Mouse (Mus musculus): ENCODE results near the gene Prrc2a.

Gene Prrc2a

DNA sequence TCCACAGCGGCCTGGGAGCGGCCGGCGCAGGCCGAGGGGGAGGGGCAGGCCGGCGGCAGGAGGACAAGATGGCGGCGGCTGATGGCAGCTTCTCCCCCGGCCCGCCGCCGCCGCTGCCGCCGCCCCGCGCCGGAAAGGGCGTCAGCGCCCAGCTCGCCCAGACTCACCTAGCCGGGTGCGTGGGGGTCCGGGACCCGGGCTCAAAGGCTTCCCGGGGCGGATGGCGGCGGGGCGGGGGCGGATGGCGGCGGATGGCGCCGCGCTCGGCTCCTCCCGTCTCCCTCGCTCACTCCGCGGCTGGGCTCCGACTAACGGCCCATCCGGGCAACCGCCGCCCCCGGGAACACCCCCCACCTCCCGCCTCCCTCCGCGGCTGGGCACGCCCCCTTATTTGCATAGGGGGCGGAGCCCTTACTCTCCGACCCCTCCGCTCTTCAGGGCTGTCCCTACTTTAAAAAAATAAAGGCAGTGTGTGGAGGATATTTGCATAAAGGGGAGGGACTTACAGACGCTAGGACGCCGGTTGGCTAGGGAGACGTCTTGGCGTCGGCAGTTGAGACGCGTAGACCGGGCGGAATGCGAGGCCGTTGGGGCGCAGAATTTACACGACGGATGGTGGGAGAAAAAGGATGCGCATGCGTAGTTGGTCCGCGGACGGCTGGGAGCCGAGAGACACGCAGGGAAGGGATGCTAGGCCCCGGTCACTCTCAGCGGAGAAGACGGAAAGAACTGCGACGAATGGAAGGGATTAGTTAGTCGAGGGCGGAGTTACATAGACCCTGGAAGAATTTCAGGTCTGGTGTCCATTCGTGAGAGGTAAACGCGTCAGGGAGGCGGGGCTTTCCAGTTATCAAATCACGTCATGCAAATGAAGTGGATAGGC is at the start of gene Prrc2a:
Prrc2a (minus strand) TSS at position 330 of the 883 bp plus-strand sequence.
- peak; percentile 100 for DNase-seq (ENCODE audit: low spot score)

DNA sequence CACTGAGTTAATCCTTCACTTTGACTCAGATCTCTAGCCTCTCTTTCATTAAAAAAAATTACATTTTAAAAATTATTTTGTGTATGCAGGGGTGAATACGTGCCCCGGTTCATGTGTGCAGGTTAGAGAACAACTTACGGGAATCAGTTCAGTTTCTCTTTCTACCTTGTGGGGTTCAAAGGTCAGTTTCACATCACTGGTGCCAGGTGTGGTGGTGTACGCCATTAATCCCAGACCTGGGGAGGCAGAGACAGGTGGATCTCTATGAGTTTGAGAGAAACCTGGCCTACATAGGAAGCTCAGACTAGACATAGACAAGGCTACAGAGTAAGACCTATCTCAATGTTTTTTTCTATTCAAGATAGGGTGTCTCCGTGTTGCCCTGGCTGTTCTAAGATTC is 48.4 kb upstream of the Prrc2a start:
- no peak for DNase-seq (ENCODE audit: low spot score)

DNA sequence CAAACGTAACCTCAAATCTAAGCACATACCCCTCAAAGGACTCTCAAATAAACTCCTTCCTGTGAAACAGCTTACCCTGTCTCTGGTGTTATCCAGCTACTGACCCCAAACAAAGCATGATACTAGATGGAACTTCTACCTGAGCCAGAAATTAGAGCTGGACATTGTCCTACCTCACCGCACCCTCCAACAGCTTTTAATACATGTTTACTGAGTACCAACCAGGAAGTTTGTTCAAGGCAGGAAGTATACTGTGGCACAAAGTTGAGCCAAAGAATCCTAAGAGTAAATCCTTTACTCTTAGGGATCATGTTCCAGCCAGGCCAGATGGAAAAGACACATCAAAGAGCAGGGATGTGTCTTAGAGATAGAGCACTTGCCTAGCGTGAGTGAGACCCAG is 45.9 kb upstream of the Prrc2a start:
- DNase-seq (ENCODE audit: low spot score) = no peak

DNA sequence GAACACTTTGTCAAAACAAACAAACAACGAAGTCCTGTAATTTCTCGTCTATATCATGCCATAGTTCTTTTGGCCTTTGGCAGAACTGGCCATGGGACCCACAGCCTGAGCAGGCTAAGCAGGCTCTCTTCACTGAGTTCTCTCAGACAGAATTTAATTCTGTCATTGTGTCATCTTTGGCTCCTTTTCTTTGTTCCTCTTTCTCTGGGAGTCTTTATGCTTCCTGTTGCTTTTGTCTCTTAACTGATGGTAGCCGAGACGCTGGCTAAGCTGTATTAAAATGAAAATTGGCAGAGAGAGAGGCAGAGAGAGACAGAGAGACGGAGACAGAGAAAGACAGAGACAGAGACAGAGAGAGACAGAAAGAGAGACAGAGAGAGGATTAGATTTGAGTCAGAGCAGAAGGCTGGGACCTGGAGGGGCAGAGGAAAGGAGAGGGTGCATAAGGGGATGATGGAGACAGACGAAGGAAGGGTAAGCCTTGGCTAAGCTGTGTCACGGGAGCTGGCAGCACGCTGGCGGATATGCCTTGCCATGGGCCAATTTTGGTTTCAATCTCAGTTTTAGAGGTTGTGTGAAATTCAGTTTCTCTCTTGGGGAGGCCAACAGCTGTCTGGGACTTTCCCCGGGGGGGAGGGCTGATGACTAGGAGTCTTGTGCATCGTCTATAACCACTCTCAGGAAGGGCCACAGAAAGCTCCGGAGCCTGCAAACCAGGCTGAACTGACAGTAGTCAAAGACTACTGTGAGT is 45.3 kb upstream of the Prrc2a start:
- no peak for DNase-seq (ENCODE audit: low spot score)

DNA sequence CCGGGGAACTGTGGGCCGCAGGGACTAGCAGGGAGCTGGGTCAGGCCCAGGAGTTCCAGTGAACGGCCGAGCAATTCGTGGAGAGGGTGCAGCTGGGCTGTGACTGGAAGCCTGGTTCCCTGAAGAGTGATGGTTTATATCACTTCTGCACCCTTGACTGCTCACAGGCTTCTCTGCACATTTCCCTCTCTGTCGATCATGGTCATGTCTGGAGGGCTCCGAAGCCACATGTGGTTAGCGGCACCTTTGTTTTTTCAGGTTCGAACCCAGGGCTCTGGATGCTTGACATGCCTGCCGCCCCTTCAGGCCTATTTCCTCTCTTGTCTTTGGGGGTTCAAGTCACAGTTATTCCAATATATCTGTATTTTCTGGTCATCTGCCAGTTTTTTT is 40.7 kb upstream of the Prrc2a start:
- no peak for DNase-seq (ENCODE audit: low spot score)

DNA sequence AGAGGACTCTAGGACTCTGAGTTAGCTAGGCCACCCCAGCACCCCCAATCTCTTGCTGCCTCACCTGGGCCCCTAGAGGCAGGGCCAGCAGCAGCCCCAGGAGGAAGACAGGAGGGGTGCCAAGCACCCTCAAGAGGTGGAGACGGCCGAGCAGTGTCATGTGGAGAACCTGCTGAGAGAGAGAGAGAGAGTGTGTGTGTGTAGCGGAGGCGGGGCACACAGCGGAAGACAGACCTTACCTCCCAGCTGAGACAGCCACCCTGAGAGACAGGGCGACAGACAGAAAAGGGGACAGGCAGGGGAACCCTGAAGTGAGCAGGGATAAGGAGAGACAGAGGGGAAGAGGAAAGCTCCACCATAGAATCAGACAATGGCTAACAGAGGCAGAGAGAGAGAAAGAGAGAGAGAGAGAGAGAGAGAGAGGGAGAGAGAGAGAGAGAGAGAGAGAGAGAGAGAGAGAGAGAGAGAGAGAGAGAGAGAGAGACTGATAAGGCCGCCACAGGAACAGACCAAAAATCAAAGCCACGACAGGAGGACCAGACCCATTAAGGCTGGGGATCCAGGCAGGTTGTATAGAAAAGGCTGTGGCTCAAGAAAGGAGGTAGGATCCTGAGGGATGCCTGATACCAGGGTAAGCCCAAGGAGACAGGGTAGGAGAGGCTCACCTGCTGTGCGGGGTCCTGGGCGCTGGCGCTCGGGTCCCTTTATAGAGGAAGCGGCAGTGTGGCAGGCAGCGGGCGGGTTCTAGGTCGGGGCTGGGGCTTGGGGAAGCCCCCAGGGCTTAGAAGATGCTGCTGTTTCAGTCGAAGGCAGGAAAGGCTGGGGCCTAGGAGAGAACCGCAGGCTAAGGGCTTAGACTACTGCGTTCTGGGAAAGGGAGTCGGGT is 40.0 kb upstream of the Prrc2a start, which contains the start of gene Lta:
Lta (minus strand) TSS at position 858 of the 886 bp plus-strand sequence.
- DNase-seq (ENCODE audit: low spot score) = no peak

DNA sequence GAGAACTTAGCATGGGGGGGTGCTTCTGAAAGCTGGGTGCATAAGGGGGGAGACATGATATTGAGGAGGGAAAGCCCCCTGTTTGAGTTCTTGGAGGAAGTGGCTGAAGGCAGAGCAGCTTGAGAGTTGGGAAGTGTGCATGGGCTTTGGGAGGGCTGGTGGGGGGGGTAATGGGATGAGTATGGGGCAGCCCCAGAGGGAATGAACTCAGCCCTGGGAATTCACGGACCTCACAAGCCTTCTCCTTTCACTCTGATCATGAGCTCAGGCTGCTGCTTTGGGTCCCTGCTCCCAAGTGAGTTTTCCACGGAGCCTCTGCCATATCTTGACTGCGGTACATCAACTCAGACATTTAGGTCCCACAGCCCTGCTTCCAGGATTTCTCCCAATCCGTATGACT is 37.7 kb upstream of the Prrc2a start:
- no peak for DNase-seq (ENCODE audit: low spot score)

DNA sequence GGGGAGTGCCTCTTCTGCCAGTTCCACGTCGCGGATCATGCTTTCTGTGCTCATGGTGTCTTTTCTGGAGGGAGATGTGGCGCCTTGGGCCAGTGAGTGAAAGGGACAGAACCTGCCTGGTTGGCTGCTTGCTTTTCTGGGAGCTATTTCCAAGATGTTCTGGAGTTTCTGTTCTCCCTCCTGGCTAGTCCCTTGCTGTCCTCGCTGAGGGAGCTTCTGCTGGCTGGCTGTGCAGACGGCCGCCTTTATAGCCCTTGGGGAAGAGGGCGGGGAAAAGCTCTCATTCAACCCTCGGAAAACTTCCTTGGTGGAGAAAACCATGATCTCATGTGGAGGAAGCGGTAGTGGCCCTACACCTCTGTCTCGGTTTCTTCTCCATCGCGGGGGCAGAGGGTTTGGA is 37.1 kb upstream of the Prrc2a start, which contains the start of gene Tnf:
Tnf (minus strand) TSS at position 221 of the 400 bp plus-strand sequence.
- DNase-seq (ENCODE audit: low spot score) = no peak

DNA sequence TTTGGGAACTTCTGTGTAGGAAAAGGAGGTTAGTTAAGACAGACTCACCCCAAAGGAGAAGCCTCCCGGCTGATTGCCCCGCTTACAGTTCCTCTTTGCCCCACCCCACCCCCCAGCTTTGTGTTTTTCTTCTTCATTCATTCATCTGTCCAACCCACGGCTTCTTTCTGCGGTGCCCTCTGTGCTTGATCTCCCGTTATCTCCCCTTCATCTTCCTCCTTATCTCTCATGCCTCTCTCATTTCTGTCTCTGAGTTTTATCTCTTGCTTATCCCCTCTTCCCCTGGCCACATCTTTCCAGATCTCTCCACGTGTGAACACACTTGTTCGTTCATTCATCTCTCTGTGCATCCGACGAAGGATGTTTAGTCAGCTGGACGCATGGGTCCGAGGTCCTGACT is 36.4 kb upstream of the Prrc2a start:
- no peak for DNase-seq (ENCODE audit: low spot score)

DNA sequence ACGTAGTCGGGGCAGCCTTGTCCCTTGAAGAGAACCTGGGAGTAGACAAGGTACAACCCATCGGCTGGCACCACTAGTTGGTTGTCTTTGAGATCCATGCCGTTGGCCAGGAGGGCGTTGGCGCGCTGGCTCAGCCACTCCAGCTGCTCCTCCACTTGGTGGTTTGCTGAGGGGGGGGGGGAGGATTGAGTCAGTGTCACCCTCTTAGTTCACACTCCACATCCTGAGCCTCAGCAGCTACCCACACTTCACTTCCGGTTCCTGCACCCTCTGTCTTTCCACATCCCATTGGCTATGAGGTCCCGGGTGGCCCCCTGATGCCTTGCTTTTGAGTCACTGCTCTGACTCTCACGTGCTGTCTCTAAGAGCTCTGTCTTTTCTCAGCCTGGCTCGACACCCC is 35.7 kb upstream of the Prrc2a start:
- no peak for DNase-seq (ENCODE audit: low spot score)

DNA sequence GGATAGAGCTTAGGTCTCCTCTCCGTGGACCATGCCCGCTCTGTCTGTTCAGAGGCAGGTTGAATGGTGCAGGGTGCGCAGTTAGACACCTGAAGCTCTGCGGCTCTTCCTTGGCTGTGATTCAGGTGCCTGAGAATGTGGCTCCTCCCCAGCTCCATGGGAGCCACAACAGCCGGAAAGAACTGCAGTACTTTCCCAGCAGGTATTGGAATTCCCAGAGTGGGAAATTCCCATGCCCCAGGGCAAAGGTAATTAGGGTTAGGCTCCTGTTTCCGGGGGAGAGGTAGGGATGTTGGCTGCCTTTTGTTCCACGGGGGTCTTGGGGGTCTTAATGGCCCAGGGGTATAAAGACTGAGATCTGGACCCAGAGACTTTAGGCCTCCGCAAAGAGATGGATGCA is 34.2 kb upstream of the Prrc2a start:
- no peak for DNase-seq (ENCODE audit: low spot score)

DNA sequence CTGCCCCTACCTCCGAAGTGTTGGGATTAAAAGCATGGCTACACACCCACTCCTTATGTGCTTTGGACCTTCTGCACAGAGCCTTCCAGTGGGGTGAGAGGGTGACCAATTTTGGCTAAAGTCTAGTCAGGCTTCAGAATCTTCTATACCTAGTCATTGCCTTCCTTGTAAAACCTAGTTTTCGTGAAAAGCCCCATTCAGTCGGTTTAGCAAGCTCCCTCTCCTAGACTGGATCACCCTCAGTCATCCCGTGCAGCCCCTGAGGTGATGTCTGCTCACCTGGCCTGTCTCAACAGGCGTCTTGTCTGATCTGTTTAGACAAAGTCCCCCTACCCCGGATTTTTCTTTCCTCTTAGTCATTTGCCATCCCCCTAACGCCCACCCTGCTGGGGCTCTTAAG is 33.3 kb upstream of the Prrc2a start:
- DNase-seq (ENCODE audit: low spot score) = no peak

DNA sequence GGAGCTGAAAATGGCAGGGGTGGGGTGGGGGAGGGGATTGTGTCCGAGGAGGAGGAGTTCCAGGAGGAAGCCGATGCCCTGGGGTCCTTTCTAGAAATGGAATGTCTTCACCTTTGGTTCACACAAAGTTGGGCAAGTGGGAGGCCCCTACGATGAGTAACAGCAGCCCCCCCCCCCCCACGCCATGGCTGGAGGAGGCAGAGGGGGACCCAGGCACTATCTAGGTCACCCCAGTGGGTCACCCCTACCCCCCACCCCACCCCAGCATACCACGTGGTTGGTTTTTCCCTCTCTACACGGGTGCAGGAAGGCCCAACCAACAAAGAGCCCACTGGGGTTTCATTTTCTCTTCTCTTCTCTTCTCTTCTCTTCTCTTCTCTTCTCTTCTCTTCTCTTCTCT is 32.4 kb upstream of the Prrc2a start:
- no peak for DNase-seq (ENCODE audit: low spot score)

DNA sequence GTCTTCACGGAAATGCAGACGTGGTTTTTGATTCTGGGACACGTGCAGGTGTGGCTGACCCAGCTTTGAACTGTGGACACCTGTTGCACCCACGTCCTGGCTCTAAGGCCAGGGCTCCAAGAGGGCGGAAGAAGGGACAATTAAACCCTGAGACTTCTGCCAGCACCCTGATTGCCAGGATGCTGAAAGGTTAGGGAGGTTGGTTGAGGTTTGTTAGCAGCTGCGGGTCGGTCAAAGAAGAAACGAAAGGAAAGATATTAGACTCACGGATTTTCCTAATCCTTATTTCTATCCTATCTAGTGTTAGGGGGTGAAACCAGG is 31.6 kb upstream of the Prrc2a start:
- no peak for DNase-seq (ENCODE audit: low spot score)

DNA sequence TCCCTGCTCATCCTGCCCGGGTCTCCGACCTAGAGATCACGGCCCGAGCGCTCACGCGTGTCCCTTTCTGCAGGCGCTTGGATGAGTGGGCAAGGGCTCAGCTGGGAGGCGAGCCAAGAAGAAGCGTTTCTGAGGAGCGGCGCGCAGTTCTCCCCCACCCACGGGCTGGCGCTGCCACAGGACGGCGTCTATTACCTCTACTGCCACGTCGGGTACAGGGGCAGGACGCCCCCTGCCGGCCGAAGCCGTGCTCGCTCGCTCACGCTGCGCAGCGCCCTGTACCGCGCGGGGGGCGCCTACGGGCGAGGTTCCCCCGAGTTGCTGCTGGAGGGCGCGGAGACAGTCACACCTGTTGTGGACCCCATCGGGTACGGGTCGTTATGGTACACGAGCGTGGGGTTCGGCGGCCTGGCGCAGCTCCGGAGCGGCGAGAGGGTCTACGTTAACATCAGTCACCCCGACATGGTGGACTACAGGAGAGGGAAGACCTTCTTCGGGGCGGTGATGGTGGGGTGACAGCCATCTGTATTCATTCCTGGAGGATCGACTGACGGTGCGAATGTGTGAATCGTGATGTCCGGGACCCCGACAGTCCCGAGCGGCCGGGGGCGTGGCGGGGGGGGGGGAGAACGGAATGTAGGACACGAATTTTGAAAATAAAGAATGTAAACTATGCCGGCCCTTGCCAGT is 31.1 kb upstream of the Prrc2a start:
- DNase-seq (ENCODE audit: low spot score) = no peak

DNA sequence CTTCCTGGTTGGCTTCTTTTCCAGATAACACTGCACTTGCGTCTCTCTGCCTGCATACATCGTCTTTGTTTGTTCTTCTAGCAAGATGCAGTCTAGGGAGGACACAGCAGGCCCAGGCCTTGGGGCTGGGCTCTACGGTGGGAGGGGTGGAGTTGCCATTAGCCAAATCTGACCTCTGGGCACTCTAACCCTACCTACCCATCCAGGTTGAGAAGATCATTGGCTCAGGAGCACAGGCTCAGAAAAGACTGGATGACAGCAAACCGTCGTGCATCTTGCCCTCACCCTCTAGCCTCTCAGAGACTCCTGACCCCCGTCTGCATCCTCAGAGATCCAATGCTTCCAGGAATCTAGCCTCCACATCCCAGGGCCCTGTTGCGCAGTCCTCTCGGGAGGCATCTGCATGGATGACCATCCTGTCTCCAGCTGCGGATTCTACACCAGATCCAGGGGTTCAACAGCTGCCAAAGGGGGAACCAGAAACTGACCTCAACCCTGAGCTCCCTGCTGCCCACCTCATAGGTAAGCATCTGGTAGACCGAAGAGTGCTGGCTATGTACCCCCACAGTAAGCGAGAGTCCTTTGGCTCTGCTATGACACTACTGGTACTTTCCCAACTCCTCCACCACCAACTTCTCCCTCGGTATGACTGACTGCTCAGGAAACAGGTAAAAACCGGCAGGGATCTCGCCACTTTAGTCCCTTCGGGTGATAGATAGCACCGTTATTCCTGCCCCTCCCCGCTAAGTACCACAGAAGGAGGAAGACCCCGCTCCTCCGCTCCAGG is 30.3 kb upstream of the Prrc2a start:
- DNase-seq (ENCODE audit: low spot score) = no peak

DNA sequence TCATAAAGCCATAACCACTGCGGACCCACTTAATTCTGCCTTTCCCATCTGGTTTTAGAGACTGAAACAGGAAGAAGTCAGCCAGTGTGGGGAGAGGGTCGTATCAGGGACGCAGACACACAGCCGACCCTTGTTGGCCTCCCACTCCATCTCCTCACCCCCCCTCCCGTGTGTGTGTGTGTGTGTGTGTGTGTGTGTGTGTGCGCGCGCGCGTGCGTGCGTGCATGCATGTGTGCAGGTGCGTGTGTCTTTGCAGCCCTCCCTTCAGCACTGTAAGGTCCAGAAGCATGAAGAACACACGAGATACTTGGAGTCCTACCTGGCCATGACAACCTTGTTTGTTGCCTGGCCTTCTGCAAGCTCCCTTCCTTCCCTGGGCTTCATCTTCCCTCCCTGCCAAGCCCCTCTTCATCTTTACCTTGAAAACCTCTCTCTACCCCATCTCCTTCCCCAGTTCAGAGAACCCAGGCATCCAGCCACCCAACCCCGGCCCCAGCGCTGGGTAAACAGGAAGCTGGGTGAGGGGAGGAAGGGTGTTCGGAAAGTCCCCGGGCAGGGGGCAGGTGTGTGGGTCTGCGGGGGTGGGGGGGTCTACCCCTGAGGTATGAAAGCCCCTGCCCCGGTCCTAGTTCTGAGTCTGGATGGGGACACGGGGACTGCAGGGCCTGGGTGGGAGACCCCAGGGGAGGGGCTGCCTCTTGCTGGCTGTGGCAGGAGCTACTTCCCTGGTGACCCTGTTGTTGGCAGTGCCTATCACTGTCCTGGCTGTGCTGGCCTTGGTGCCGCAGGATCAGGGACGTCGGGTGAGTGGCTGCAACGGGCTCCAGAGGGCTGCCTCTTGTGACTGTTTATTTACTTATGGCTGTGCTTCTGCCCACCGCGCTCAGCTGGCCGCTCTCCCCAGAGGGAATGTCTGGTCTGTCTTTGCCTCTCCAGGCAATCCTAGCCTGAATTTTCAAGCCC is 29.5 kb upstream of the Prrc2a start, which contains the start of gene Ltb:
Ltb (plus strand) TSS at position 559 of the 963 bp plus-strand sequence.
- no peak for DNase-seq (ENCODE audit: low spot score)

DNA sequence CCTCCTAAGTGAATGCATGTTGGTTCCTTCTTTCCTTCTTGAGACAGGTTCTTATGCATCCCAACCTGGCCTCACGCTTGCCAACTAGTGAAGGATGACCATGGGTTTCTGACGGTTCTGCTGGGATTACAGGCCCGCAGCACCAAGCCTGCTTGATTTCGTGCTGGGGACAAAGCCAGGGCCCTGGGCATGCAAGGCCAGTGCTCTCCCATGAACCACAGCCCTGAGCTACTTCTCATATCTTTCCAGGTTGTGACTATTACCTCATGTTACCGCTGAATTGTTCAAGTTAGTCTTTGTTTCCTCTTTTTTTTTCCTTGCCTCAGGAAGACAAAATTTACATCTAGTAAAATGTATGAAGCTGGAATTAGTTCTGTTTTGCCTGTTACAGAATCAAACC is 28.2 kb upstream of the Prrc2a start:
- DNase-seq (ENCODE audit: low spot score) = no peak

DNA sequence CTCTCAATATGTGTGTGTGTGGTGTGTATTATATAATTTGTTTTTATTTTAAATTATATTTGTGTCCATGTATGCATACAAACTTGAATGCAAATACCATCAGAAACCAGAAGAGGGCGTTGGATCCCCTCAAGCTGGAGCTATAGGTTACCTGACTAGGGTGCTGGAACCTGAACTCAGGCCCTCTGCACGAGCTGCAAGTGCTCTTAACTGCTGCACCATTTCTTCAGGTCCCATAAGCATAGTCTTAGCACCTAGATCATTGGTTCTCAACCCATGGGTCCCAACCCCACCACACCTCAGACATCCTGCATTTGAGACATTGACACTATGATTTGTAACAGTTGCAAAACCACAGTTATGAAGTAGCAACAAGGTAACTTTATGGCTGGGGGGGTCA is 27.0 kb upstream of the Prrc2a start:
- no peak for DNase-seq (ENCODE audit: low spot score)

DNA sequence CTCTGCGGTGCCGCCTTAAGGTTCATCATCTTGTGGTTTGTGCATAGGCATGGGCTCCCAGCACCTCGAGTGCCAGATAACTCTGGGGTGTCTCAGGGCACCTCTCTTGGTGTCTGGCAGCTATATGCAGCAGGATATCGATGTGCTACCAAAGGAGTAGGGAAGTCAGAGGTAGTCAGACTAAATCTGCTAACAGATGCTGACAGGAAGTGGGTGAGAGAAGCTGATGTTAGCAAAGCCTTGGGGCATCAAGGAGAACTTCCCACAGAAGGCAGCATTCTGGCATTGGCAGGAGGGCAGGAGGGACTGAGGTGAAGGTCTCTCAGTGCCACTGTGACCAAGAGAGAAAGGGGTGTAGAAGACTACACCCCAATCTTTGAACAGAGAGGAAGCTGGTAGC is 25.4 kb upstream of the Prrc2a start:
- no peak for DNase-seq (ENCODE audit: low spot score)
